Mouse (Mus musculus) neutrophil, adult 59 days (primary cell): ENCODE results near the gene Ldoc1. TPM values are rescaled to one million over a fixed set of nuclear protein-coding genes. Genes with fewer than 3 reads are reported as not detected.

Experiments used
- total RNA-seq, 2 experiments: library from RNA; stranded (reverse); gene quantifications; 1 replicate in 1 of 2; 2 replicates in 1 of 2; pipeline ENCODE4 v1.2.4; 2023

Ldoc1 gene
- not detected for total RNA-seq

GRCm38 (mm10) chrX:61709302-61710033 is at the start of gene Ldoc1:
Gene Ldoc1 (plus strand): TSS chrX:61709497.

